Mouse (Mus musculus) adipose tissue, adult 10 weeks (tissue): ENCODE results near the gene Prkcz. TPM values are rescaled to one million over a fixed set of nuclear protein-coding genes. Genes with fewer than 3 reads are reported as not detected.

ENCODE experiments used
- polyA plus RNA-seq: library from polyadenylated mRNA; stranded (reverse); fragments of 350-450 nt; fragmentation: Illumina TruSeq; extraction: RNeasy Lipid Tissue Mini Kit (QIAGEN cat#74804); gene quantifications from one replicate; pipeline ENCODE4 v1.2.3, GENCODE M21; 2014; ENCODE audit warnings: low read depth, low replicate concordance

Gene Prkcz
- polyA plus RNA-seq = 10.5 TPM

GRCm38 (mm10) chr4:155361303-155361791 is at the start of gene Prkcz:
TSS of gene Prkcz (minus strand) at chr4:155361361.

GRCm38 (mm10) chr4:155409058-155409776 is 48.1 kb upstream of the Prkcz start, which contains the start of gene Cfap74:
TSS of gene Cfap74 (plus strand) at chr4:155409190.

GRCm38 (mm10) chr4:155397511-155398221 is 36.5 kb upstream of the Prkcz start, which contains the start of gene Gabrd:
TSS of gene Gabrd (minus strand) at chr4:155398112.

GRCm38 (mm10) chr4:155249648-155250351 is 111.4 kb downstream of the Prkcz start, which contains the start of gene Faap20:
TSS of gene Faap20 (plus strand) at chr4:155249802.

GRCm38 (mm10) chr4:155222552-155222840 is 138.7 kb downstream of the Prkcz start, which contains the start of gene Ski:
TSS of gene Ski (minus strand) at chr4:155222592.

Other genes with a start within 250 kb of the Prkcz start
- gene Ski, start 138.8 kb downstream of the Prkcz start, polyA plus RNA-seq = 78.6 TPM
- gene Faap20, start 111.6 kb downstream of the Prkcz start, polyA plus RNA-seq = 40.1 TPM
- gene Gabrd, start 36.8 kb upstream of the Prkcz start, polyA plus RNA-seq = 0.89 TPM
- 4.4 TPM for gene Cfap74, start 47.8 kb upstream of the Prkcz start, polyA plus RNA-seq
- gene Tmem52, start 107.8 kb upstream of the Prkcz start, polyA plus RNA-seq = 5.8 TPM
- 273 TPM for gene Gnb1, start 130.0 kb upstream of the Prkcz start, polyA plus RNA-seq
- 135 TPM for gene Nadk, start 201.0 kb upstream of the Prkcz start, polyA plus RNA-seq
- gene Slc35e2, start 240.1 kb upstream of the Prkcz start, polyA plus RNA-seq = 26.1 TPM